In genomic region chr14:50798512-50798911, GRCm38 (mm10) we compare ENCODE assay signal across 14 mouse cellular contexts. TPM values are rescaled to one million over a fixed set of nuclear protein-coding genes. Genes with fewer than 3 reads are reported as not detected.
DNase-seq lines count a peak whose midpoint lies in the region; ATAC-seq and TF ChIP-seq lines count a peak whose summit lies in the region.
"Had no signal": no experiment of that assay in that cellular context is flagged by ENCODE, and none has a peak within 500 bp of the region (broad histone marks: within the 10 kb centered on the region; RNA-seq: fewer than 3 reads in every experiment).

No protein-coding gene starts in this region.

- no peaks in the 10 kb centered on the region for H3K27me3 ChIP-seq in liver, postnatal 0 days (ENCODE audit: insufficient read depth, low read length)
- H3K27me3 ChIP-seq in liver, embryonic 11.5 days (replicated peaks; ENCODE audit: control insufficient read depth, insufficient read depth, low read length) = no peaks in the 10 kb centered on the region
- H3K27me3 ChIP-seq: limb, embryonic 12.5 days had no signal

- H3K4me3 ChIP-seq in liver, postnatal 0 days (ENCODE audit: low read depth, low read length) = no peak overlapping the region
- no peak overlapping the region for H3K4me3 ChIP-seq in liver, embryonic 11.5 days (ENCODE audit: low read depth, low read length)
- H3K4me3 ChIP-seq: limb, embryonic 12.5 days had no signal

- H3K36me3 ChIP-seq in liver, postnatal 0 days (replicated peaks; ENCODE audit: insufficient read depth, low read length) = no peaks in the 10 kb centered on the region
- no peaks in the 10 kb centered on the region for H3K36me3 ChIP-seq in liver, embryonic 11.5 days (ENCODE audit: control insufficient read depth, insufficient read depth, low read length)
- H3K36me3 ChIP-seq: limb, embryonic 12.5 days had no signal

- no peak overlapping the region for H3K9ac ChIP-seq in liver, postnatal 0 days (replicated peaks)
- H3K9ac ChIP-seq in liver, embryonic 11.5 days (ENCODE audit: low read depth, low read length) = no peak overlapping the region
- H3K9ac ChIP-seq: limb, embryonic 12.5 days had no signal

- H3K4me2 ChIP-seq in liver, postnatal 0 days (ENCODE audit: low read depth, low read length) = no peak overlapping the region
- H3K4me2 ChIP-seq in liver, embryonic 11.5 days = no peak overlapping the region
- H3K4me2 ChIP-seq: limb, embryonic 12.5 days had no signal

- H3K9me3 ChIP-seq in liver, postnatal 0 days (ENCODE audit: low read length) = no peaks in the 10 kb centered on the region
- H3K9me3 ChIP-seq in liver, embryonic 11.5 days (ENCODE audit: control insufficient read depth, low read length) = no peaks in the 10 kb centered on the region
- H3K9me3 ChIP-seq: limb, embryonic 12.5 days had no signal

- H3K4me1 ChIP-seq in liver, postnatal 0 days (ENCODE audit: insufficient read depth) = no peaks in the 10 kb centered on the region
- H3K4me1 ChIP-seq in liver, embryonic 11.5 days (replicated peaks; ENCODE audit: control insufficient read depth, insufficient read depth, low read length) = no peaks in the 10 kb centered on the region

- ATAC-seq in liver, postnatal 0 days = 0 out of 2 replicates have a peak, but pooled peaks have one; percentile 38
- no peak for ATAC-seq in liver, embryonic 11.5 days (replicated peaks; ENCODE audit: low FRiP score)
- ATAC-seq: midbrain, embryonic 16.5 days had no signal

- peak; percentile 20 for DNase-seq in embryo, embryonic 11 days
- no peak for DNase-seq in embryo, embryonic 9.5 days (ENCODE audit: extremely low spot score)
- DNase-seq in liver, postnatal 0 days = peak; percentile 35
- no peak for DNase-seq in liver, embryonic 11.5 days (ENCODE audit: low spot score)
- DNase-seq in brain, embryonic 14.5 days (ENCODE audit: low read depth) = peak; percentile 17
- DNase-seq in naive thymus-derived CD4-positive, alpha-beta T cell, adult 2 months (ENCODE audit: low read depth) = peak; percentile 64
- DNase-seq in gastrocnemius, postnatal 25 days = no peak
- DNase-seq in urinary bladder, postnatal 10 days (ENCODE audit: low spot score) = no peak

- TF ChIP-seq EP300 in liver, postnatal 0 days (IDR thresholded peaks at IDR 0.05; ENCODE audit: low read depth) = no peak

- TF ChIP-seq POLR2A in brain, embryonic 14.5 days (IDR thresholded peaks at IDR 0.05; ENCODE audit: borderline replicate concordance, extremely low read depth, insufficient read depth, insufficient read length, poor library complexity, severe bottlenecking) = no peak

- TF ChIP-seq CTCF in liver, postnatal 0 days (IDR thresholded peaks at IDR 0.05; ENCODE audit: low read depth) = peak; percentile 63
- TF ChIP-seq CTCF in brain, embryonic 14.5 days (IDR thresholded peaks at IDR 0.05; ENCODE audit: borderline replicate concordance, extremely low read depth, insufficient read depth, insufficient read length) = peak; percentile 33; the same call in 1 of the 2 replicates

- WGBS in liver, postnatal 0 days (ENCODE audit: insufficient replicate concordance) = 50% methylated on average over 2 of the region's 2 CpGs
- whole genome bisulfite sequencing in liver, embryonic 11.5 days = 68% methylated on average over 2 of the region's 2 CpGs

- no peak overlapping the region for H3K27ac ChIP-seq in liver, postnatal 0 days (ENCODE audit: low read depth)
- H3K27ac ChIP-seq in liver, embryonic 11.5 days (ENCODE audit: low read depth, low read length) = no peak overlapping the region
- H3K27ac ChIP-seq: limb, embryonic 12.5 days had no signal

RNA-seq across cellular contexts. Expression of gene Ccnb1ip1, which starts 9.0 kb away (rescaled TPM):
- polyA plus RNA-seq in liver, postnatal 0 days (2015; fragmentation: Nextera tagmentation; extraction: Ambion mirVana) = not detected in 2 replicates
- polyA plus RNA-seq in liver, embryonic 11.5 days (2014; fragmentation: Nextera tagmentation; extraction: Ambion mirVana) = not detected in 2 replicates
- polyA plus RNA-seq in brain, embryonic 14.5 days (2012; rRNA removed) = 0.13 TPM in 1 of 2 replicates, not detected in the other
- not detected for total RNA-seq in gastrocnemius, postnatal 25 days (2021)
- polyA plus RNA-seq: forebrain, embryonic 11.5 days; intestine, embryonic 14.5 days; limb, embryonic 12.5 days; midbrain, embryonic 16.5 days; small intestine, adult 2 months had no signal

RNA-seq across cellular contexts. Expression of gene Parp2, which starts 9.1 kb away (rescaled TPM):
- 19.1 and 22.5 TPM in 2 replicates for polyA plus RNA-seq in liver, postnatal 0 days (2015; fragmentation: Nextera tagmentation; extraction: Ambion mirVana)
- polyA plus RNA-seq in liver, embryonic 11.5 days (2014; fragmentation: Nextera tagmentation; extraction: Ambion mirVana) = 76.7 and 77.5 TPM in 2 replicates
- 59.7 and 63.2 TPM in 2 replicates for polyA plus RNA-seq in brain, embryonic 14.5 days (2012; rRNA removed)
- 1 to 10 TPM; 7.5 to 8.5 TPM for total RNA-seq in gastrocnemius, postnatal 25 days (2021)

RNA-seq across cellular contexts. Expression of gene Ttc5, which starts 13.2 kb away (rescaled TPM):
- polyA plus RNA-seq in liver, postnatal 0 days (2015; fragmentation: Nextera tagmentation; extraction: Ambion mirVana) = 15.9 and 17.7 TPM in 2 replicates
- polyA plus RNA-seq in liver, embryonic 11.5 days (2014; fragmentation: Nextera tagmentation; extraction: Ambion mirVana) = 43.5 and 44.6 TPM in 2 replicates
- polyA plus RNA-seq in brain, embryonic 14.5 days (2012; rRNA removed) = 103 and 110 TPM in 2 replicates
- 1 to 10 TPM; 7.4 to 8.2 TPM for total RNA-seq in gastrocnemius, postnatal 25 days (2021)

RNA-seq across cellular contexts. Expression of gene Olfr749, which starts 53.6 kb away (rescaled TPM):
- polyA plus RNA-seq in liver, postnatal 0 days (2015; fragmentation: Nextera tagmentation; extraction: Ambion mirVana) = not detected in 2 replicates
- polyA plus RNA-seq in liver, embryonic 11.5 days (2014; fragmentation: Nextera tagmentation; extraction: Ambion mirVana) = not detected in 2 replicates
- not detected in 2 replicates for polyA plus RNA-seq in brain, embryonic 14.5 days (2012; rRNA removed)
- not detected for total RNA-seq in gastrocnemius, postnatal 25 days (2021)
- total RNA-seq: ES-E14 had no signal
- polyA plus RNA-seq: forebrain, embryonic 11.5 days; intestine, embryonic 14.5 days; limb, embryonic 12.5 days; midbrain, embryonic 16.5 days; small intestine, adult 2 months had no signal

Comparison
In these comparisons a context has a peak if more than half of its experiments do, and no peak if none do; other contexts are left out.
1. DNase-seq: peak in embryo, embryonic 11 days (single experiment), liver, postnatal 0 days (single experiment), brain, embryonic 14.5 days (single experiment) and naive thymus-derived CD4-positive, alpha-beta T cell, adult 2 months (single experiment); none in embryo, embryonic 9.5 days (single experiment), liver, embryonic 11.5 days (single experiment), gastrocnemius, postnatal 25 days (single experiment) and urinary bladder, postnatal 10 days (single experiment).